Mouse (Mus musculus) neural tube, embryonic 13.5 days (tissue): ENCODE measurements around the gene Rnf115. TPM values are rescaled to one million over a fixed set of nuclear protein-coding genes. Genes with fewer than 3 reads are reported as not detected.

Source experiments
- ATAC-seq: fragments of 200-750 bp; cut with Nextera tagmentation; 2 replicates; pipeline ENCODE4 v1.8.0; 2017; ENCODE audit warnings: low read depth, mild to moderate bottlenecking, moderate TSS enrichment, moderate library complexity
- H3K27ac ChIP-seq: fragments of 300-500 bp; sonication (generic); replicated peaks from 2 replicates; pipeline ENCODE4 v1.5.1; 2015; ENCODE audit warnings: moderate library complexity, mild to moderate bottlenecking, inconsistent platforms
- H3K27me3 ChIP-seq: fragments of 300-500 bp; sonication (generic); 2 replicates; pipeline ENCODE4 v1.6.1; 2015; ENCODE audit warnings: mild to moderate bottlenecking, inconsistent platforms
- H3K36me3 ChIP-seq: fragments of 300-500 bp; sonication (generic); 2 replicates; pipeline ENCODE4 v1.6.1; 2015; ENCODE audit warnings: mild to moderate bottlenecking, inconsistent platforms
- H3K4me1 ChIP-seq: fragments of 300-500 bp; sonication (generic); replicated peaks from 2 replicates; pipeline ENCODE4 v1.6.1; 2015; ENCODE audit warnings: inconsistent platforms
- H3K4me2 ChIP-seq: fragments of 300-500 bp; sonication (generic); 2 replicates; pipeline ENCODE4 v1.6.1; 2015; ENCODE audit warnings: inconsistent platforms, mild to moderate bottlenecking, moderate library complexity
- H3K4me3 ChIP-seq: fragments of 300-500 bp; sonication (generic); 2 replicates; pipeline ENCODE4 v1.5.1; 2015; ENCODE audit warnings: mild to moderate bottlenecking, inconsistent platforms
- H3K9ac ChIP-seq: fragments of 300-500 bp; sonication (generic); 2 replicates; pipeline ENCODE4 v1.6.1; 2015; ENCODE audit warnings: moderate library complexity, mild to moderate bottlenecking, inconsistent platforms
- H3K9me3 ChIP-seq: fragments of 300-500 bp; sonication (generic); 2 replicates; pipeline ENCODE4 v1.6.1; 2016; ENCODE audit warnings: inconsistent platforms
- WGBS: fragments of 180-500 bp; shearing (Covaris S2); methylation state at CpG from one replicate; pipeline ENCODE4 v1.1.7; 2015; 5-methylcytosine and 5-hydroxymethylcytosine counted together
- polyA plus RNA-seq: library from polyadenylated mRNA; unstranded; fragments of >200 nt; fragmentation: Nextera tagmentation; extraction: Ambion mirVana; gene quantifications from 2 replicates; pipeline ENCODE4 v1.2.1, GENCODE M21; 2015

Gene Rnf115
- polyA plus RNA-seq, 1 experiment from 2014 or later: 79.9 TPM

DNA sequence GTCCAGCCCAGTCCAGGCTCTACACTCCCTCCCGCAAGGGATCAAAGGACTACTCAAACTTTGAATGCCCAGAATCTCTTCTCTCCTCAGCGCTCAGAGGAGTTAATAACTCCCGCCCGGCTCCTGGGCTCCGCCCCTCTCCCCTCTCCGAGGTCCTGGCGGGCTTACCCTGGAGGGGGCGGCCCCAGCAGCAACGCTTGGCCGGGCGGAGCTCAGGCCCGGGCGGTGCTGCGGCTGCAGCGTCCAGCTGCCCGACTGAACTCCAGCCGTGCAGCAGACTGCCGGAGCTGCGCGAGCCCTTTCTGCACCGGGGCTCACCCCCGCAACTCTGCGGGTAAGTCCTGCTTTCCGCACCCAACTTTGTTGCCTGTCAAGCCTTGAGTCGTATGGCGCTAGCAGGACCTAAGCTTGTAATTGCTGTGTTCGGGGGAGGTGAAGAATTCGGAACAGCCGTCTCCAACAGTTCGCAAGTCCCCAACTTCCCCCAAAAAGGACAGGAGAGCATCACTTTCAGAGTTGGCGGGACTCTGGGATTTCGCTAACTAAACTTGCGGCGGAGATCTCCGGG is 31.2 kb upstream of the Rnf115 start, which contains the start of gene Pias3:
Gene Pias3 (plus strand): TSS at position 187 of the 568 bp plus-strand sequence.
- ATAC-seq: peak; percentile 75
- H3K9ac ChIP-seq: peak within 1 kb of the TSS; percentile 90
- no peaks in the 10 kb centered on the region for H3K27me3 ChIP-seq
- H3K4me1 ChIP-seq: peaks cover 28% of the 10 kb centered on the region
- under 1% methylated on average over 35 of the region's 35 CpGs for WGBS
- H3K27ac ChIP-seq: peak within 1 kb of the TSS; percentile 93
- peaks cover 6% of the 10 kb centered on the region for H3K36me3 ChIP-seq
- H3K4me2 ChIP-seq: peak within 1 kb of the TSS; percentile 76
- no peaks in the 10 kb centered on the region for H3K9me3 ChIP-seq
- peak within 1 kb of the TSS; percentile 77 for H3K4me3 ChIP-seq

DNA sequence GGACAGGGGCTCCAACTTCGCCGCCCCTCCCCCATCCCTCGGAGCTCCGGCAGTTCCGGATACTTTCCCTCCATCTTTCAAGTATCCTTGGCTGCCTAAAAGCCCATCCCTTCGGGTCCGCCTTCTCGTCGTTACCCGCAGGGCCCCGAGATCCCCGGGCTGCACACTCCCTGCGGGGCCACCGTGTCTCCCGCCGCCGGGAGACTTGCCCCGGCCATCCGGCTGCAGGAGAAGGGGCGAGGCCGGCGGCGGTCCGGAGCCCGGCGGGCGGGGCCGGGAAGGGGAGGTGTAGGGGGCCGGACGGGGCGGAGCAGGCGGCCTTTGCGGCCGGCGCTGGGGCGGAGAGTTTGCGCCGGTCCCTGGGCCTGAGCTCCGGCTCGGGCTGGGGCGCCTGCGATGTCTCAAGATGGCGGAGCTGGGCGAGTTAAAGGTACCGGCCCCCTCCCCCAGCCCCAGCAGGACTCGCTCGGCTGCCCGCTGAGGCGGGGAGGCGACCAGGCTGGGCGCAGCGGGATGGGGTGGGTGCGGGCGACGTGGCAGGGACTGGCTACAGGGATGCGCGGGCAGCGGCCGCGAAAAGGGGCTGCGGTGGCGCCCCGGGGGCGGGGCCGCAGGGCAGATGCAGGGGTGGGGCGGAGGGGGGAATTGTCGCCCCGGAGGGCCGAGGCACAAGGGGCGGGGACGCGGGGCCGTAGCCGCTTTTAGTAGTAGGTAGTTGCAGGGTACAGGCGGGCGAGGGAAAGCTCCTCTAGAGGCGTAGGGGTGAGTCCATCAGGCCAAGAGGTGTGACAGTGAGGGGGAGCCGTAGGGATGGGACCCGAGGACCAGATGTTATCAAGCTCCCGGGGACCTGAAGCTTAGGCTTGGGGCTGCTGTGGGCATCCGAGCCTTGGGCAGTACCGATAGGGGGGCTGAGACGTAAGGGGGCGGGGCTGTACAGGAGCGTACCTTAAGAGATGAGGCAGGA is 30.4 kb upstream of the Rnf115 start:
- Histone ChIP-seq H3K4me1 (peaks cover 28% of the 10 kb centered on the region), H3K36me3 (peaks cover 13% of the 10 kb centered on the region), H3K4me3 (peak overlapping the region; percentile 77), H3K27ac (peak overlapping the region; percentile 93), H3K27me3 (no peaks in the 10 kb centered on the region), H3K4me2 (peak overlapping the region; percentile 76), H3K9me3 (no peaks in the 10 kb centered on the region), H3K9ac (peak overlapping the region; percentile 90)
- 1% methylated on average over 84 of the region's 85 CpGs for WGBS
- peak; percentile 94 for ATAC-seq

DNA sequence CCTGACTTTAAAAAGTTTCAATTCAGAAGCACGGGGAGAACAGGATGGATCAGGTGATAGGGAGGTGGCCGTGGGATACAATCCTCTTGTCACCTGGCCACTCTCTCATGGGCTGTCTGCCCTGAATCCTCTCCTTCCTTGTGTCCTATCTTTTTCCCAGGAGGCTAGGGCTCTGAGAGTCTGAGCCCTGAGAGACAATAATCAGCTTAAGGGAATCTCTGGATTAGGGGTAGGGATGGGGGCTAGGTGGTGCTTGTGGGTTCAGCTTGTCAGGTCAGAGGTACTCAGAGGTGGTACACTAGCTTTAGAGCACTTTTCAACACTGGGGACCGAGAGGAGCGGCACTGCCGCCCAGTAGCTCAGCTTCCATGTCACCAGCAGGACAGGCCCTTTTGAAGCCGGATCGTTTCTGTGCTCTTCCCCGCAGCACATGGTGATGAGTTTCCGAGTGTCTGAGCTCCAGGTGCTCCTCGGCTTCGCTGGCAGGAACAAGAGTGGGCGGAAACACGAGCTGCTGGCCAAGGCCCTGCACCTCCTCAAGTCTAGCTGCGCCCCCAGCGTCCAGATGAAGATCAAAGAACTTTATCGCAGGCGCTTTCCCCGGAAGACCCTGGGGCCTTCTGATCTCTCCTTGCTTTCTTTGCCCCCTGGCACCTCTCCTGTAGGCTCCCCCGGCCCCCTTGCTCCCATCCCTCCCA is 28.3 kb upstream of the Rnf115 start:
- Histone ChIP-seq H3K9me3 (no peaks in the 10 kb centered on the region), H3K36me3 (peaks cover 32% of the 10 kb centered on the region), H3K27me3 (no peaks in the 10 kb centered on the region), H3K4me3 (no peak overlapping the region), H3K9ac (no peak overlapping the region), H3K4me2 (no peak overlapping the region), H3K4me1 (peaks cover 28% of the 10 kb centered on the region), H3K27ac (no peak overlapping the region)
- 44% methylated on average over 19 of the region's 19 CpGs for WGBS
- no peak for ATAC-seq

DNA sequence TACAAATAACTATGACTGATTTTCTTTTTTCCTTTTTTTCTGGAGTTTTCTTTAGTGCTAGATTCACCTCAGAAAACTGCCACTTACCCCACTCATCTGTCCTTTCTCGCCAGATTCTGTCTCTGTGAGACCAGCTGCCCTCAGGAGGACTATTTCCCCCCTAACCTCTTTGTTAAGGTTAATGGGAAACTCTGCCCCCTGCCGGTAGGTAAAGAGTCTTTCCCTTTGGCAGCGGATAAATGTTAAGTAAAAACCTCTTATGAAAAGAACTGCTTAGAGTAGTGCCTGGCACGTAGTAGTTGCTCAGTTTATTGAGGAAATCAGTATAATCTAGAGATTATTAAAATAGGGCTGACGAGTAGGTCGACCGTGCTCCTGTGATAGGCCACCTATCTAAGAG is 27.1 kb upstream of the Rnf115 start:
- Histone ChIP-seq H3K27ac (no peak overlapping the region), H3K9ac (no peak overlapping the region), H3K4me2 (no peak overlapping the region), H3K4me1 (peaks cover 26% of the 10 kb centered on the region), H3K36me3 (peaks cover 44% of the 10 kb centered on the region), H3K4me3 (no peak overlapping the region), H3K9me3 (no peaks in the 10 kb centered on the region), H3K27me3 (no peaks in the 10 kb centered on the region)
- ATAC-seq: no peak
- 51% methylated on average over 7 of the region's 7 CpGs for WGBS

DNA sequence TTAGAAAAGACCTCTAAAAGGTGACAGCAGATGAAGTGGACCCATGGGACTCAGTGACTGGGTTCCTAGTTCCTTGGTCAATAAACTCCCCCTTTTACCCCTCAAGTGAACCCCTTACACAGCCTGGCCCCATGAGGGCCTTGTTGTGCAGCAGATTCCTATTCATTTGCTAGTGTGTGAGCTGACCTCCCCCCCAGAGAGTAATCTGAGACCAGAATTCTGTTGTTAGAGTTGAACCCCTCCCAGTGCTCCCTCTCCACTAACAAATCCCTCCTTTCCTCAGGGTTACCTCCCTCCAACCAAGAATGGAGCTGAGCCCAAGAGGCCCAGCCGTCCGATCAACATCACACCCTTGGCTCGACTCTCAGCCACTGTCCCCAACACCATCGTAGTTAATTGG is 26.5 kb upstream of the Rnf115 start:
- no peaks in the 10 kb centered on the region for H3K27me3 ChIP-seq
- no peaks in the 10 kb centered on the region for H3K9me3 ChIP-seq
- peaks cover 49% of the 10 kb centered on the region for H3K36me3 ChIP-seq
- peaks cover 19% of the 10 kb centered on the region for H3K4me1 ChIP-seq
- H3K27ac ChIP-seq: no peak overlapping the region
- 88% methylated on average over 4 of the region's 4 CpGs for WGBS
- H3K4me3 ChIP-seq: no peak overlapping the region
- no peak overlapping the region for H3K9ac ChIP-seq
- H3K4me2 ChIP-seq: no peak overlapping the region
- ATAC-seq: no peak

DNA sequence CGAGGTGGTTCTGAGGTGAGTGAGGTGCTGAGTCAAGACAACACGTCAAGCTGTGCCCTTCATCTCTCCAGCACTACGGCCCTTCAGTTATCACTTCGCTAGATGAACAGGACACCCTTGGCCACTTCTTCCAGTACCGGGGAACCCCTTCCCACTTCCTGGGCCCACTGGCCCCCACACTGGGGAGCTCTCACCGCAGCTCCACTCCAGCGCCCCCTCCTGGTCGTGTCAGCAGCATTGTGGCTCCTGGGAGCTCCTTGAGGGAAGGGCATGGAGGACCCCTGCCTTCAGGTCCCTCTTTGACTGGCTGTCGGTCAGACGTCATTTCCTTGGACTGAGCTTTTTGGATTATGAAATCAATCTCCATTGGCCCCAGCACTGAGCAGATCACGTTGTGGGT is 22.7 kb upstream of the Rnf115 start:
- H3K9ac ChIP-seq: no peak overlapping the region
- H3K4me2 ChIP-seq: no peak overlapping the region
- H3K36me3 ChIP-seq: peaks cover 55% of the 10 kb centered on the region
- no peak overlapping the region for H3K27ac ChIP-seq
- peaks cover 12% of the 10 kb centered on the region; the same call in 1 of the 2 replicates for H3K4me1 ChIP-seq
- 67% methylated on average over 11 of the region's 11 CpGs for WGBS
- no peak for ATAC-seq
- H3K4me3 ChIP-seq: no peak overlapping the region
- peaks cover 8% of the 10 kb centered on the region; the same call in 1 of the 2 replicates for H3K27me3 ChIP-seq
- H3K9me3 ChIP-seq: no peaks in the 10 kb centered on the region

DNA sequence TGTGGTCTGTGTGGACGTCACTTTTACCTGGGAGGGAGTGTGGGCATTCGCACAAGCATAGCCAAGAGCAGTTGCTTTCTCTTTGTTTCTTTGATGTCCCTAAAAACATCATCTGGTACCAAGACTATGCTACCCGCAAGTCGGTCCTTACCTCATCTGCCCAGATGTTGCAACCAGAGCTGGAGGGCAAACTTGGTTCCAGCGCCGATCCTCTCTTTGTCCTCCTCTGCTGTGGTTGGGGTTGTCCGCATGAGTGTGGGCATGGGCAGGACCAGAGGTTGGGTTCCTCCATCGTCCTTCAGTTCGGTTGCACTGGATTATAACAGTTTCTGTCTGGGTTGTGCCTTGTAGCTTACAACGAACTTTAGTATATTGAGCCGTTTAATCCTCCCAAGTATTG is 21.2 kb upstream of the Rnf115 start:
- no peak overlapping the region for H3K4me3 ChIP-seq
- ATAC-seq: no peak
- H3K4me2 ChIP-seq: no peak overlapping the region
- peaks cover 12% of the 10 kb centered on the region; the same call in 1 of the 2 replicates for H3K4me1 ChIP-seq
- peaks cover 64% of the 10 kb centered on the region for H3K36me3 ChIP-seq
- H3K27ac ChIP-seq: no peak overlapping the region
- WGBS: 96% methylated on average over 11 of the region's 11 CpGs
- H3K27me3 ChIP-seq: peaks cover 8% of the 10 kb centered on the region; the same call in 1 of the 2 replicates
- H3K9me3 ChIP-seq: no peaks in the 10 kb centered on the region
- H3K9ac ChIP-seq: no peak overlapping the region

DNA sequence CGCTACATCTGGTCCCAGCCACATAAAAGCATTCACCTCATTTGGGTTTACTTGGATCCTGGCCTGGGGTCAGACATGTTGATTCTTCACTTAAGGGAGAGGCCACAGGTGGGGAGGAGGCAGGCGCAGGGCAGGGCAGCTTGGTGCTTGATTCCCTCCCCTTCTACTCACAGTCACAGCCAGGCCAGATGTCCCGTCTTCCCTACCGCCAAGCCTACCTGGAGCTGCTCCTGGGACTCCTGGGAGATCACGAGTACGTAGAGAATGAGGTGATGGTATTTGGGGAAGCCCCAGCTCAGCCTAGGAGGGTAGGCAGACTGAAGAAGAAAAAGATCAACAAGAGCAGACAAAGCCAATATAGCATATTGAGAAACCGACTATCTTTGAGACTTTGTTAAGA is 20.5 kb upstream of the Rnf115 start:
- WGBS: 85% methylated on average over 7 of the region's 7 CpGs
- peaks cover 12% of the 10 kb centered on the region; the same call in 1 of the 2 replicates for H3K4me1 ChIP-seq
- H3K36me3 ChIP-seq: peaks cover 64% of the 10 kb centered on the region
- no peaks in the 10 kb centered on the region for H3K9me3 ChIP-seq
- H3K9ac ChIP-seq: no peak overlapping the region
- H3K4me3 ChIP-seq: no peak overlapping the region
- no peak for ATAC-seq
- H3K27me3 ChIP-seq: peaks cover 8% of the 10 kb centered on the region; the same call in 1 of the 2 replicates
- no peak overlapping the region for H3K4me2 ChIP-seq
- H3K27ac ChIP-seq: no peak overlapping the region

DNA sequence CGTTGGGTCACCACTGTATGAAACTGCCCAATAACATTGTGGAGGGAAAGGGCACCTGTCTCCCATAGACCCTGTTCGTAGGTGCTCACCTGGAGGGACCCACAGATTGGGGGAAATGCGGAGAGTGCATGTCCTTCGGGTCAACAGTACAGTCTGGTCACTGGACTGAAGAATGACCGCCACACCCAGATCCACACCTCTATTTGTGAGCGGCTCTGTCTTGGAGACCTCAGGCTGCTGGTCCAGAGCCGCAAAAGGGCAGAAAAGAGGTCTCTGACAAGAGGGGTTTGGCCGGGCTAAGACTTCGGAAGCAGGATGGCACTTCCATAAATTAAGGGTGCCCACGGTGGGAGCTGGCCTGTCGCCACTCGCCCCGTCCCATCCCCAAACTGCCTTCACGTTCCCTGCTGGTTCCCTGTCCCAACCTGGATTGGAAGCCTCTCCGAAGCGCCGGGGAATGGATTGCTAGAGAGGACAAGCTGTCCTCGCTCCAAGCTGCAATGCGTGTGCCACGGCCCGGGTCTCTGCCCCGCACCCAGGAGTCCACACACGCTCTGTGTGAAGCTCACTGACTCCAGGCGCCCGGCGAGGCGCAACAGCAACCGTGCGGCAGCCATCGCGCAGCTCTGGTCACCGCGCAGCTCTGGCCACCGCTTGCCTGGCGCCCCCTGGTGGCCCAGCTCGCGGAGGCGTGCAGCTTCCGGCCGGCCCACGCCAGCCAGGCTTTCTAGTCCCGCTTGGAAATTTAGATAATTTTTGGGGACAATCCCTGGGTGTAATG is 19.4 kb upstream of the Rnf115 start, which contains the start of gene Nudt17:
Gene Nudt17 (minus strand): TSS at position 660 of the 781 bp plus-strand sequence.
- H3K4me1 ChIP-seq: peaks cover 12% of the 10 kb centered on the region; the same call in 1 of the 2 replicates
- 6% methylated on average over 42 of the region's 42 CpGs for WGBS
- H3K27ac ChIP-seq: no peak within 1 kb of the TSS
- H3K27me3 ChIP-seq: peaks cover 8% of the 10 kb centered on the region; the same call in 1 of the 2 replicates
- peak within 1 kb of the TSS; percentile 84 for H3K4me2 ChIP-seq
- no peaks in the 10 kb centered on the region for H3K9me3 ChIP-seq
- peak within 1 kb of the TSS; percentile 45 for H3K4me3 ChIP-seq
- peak within 1 kb of the TSS; percentile 74 for H3K9ac ChIP-seq
- peak; percentile 83 for ATAC-seq
- peaks cover 67% of the 10 kb centered on the region for H3K36me3 ChIP-seq

DNA sequence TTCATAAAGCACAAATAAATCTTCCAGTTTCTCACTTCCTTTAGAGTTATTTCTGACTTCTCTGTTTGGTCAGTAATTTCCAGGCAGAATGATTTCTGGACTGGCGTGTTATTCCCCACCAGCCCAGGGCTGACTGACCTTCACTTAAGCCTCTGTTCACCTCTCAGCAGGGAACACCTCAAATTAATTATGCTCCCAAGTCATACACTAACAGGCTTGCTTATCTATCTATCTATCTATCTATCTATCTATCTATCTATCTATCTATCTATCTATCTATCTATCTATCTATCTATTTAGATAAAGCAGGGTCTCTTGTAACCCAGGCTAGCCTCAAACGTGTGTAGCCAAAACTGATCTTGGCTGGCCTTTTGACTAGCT is 18.8 kb upstream of the Rnf115 start:
- Histone ChIP-seq H3K4me3 (no peak overlapping the region), H3K27ac (no peak overlapping the region), H3K4me2 (peak overlapping the region; percentile 84), H3K27me3 (peaks cover 8% of the 10 kb centered on the region; the same call in 1 of the 2 replicates), H3K9me3 (no peaks in the 10 kb centered on the region), H3K9ac (peak overlapping the region; percentile 74), H3K4me1 (peaks cover 12% of the 10 kb centered on the region; the same call in 1 of the 2 replicates), H3K36me3 (peaks cover 67% of the 10 kb centered on the region)
- 47% methylated on average over 2 of the region's 2 CpGs for WGBS
- ATAC-seq: no peak

DNA sequence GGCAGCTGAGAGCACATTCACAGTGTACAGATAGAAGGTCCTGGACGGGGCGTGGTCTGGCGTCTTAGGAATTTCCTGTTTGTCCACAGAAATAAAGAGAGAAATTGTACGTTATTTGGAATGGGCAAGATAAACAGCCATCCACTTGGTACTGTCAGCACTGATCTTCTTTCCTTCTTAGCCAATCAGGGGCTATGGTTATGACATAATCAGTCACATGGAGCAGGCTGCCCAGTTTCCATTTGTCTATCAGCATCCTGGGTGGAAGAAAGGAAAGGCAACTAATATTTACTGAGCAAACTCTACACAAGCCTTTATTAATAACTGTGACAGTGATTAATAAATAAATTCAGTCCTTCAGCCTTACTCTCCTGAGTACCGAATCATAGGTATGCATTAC is 13.2 kb upstream of the Rnf115 start:
- ATAC-seq: no peak
- no peak overlapping the region for H3K4me2 ChIP-seq
- no peaks in the 10 kb centered on the region for H3K4me1 ChIP-seq
- H3K4me3 ChIP-seq: no peak overlapping the region
- no peak overlapping the region for H3K9ac ChIP-seq
- H3K36me3 ChIP-seq: peaks cover 86% of the 10 kb centered on the region
- WGBS: 94% methylated on average over 5 of the region's 5 CpGs
- no peaks in the 10 kb centered on the region for H3K27me3 ChIP-seq
- no peaks in the 10 kb centered on the region for H3K9me3 ChIP-seq
- H3K27ac ChIP-seq: no peak overlapping the region
